Mouse (Mus musculus): ENCODE results near the gene Lims1.

GRCm38 (mm10) chr10:58310791-58311190 is 12.5 kb upstream of the Lims1 start:
- TF ChIP-seq CTCF (IDR thresholded peaks at IDR 0.05; ENCODE audit: low read depth): no peak
- TF ChIP-seq EP300 (optimal IDR thresholded peaks at IDR 0.05): no peak

Measured in stomach, postnatal 0 days (tissue).